Mouse (Mus musculus) erythroblast, embryonic 14.5 days (primary cell): ENCODE data around the gene Gm21992. TPM values are rescaled to one million over a fixed set of nuclear protein-coding genes. Genes with fewer than 3 reads are reported as not detected.

Experiments
- H3K27me3 ChIP-seq: 2 replicates; pipeline ENCODE4 v1.6.1; 2012; ENCODE audit warnings: inconsistent platforms; ENCODE audit not compliant: control insufficient read depth
- H3K36me3 ChIP-seq: 2 replicates; pipeline ENCODE4 v1.6.1; 2012; ENCODE audit warnings: mild to moderate bottlenecking, inconsistent platforms; ENCODE audit not compliant: control insufficient read depth
- H3K4me1 ChIP-seq: 2 replicates; pipeline ENCODE4 v1.6.1; 2012; ENCODE audit warnings: inconsistent platforms; ENCODE audit not compliant: control insufficient read depth
- H3K4me3 ChIP-seq: replicated peaks from 2 replicates; pipeline ENCODE3; 2012; ENCODE audit warnings: moderate library complexity, mild to moderate bottlenecking, inconsistent platforms
- H3K9me3 ChIP-seq: 2 replicates; pipeline ENCODE4 v1.6.1; 2012; ENCODE audit warnings: low read length, inconsistent platforms, mixed read lengths; ENCODE audit not compliant: control insufficient read depth
- GATA1 ChIP-seq: IDR thresholded peaks from 2 replicates; pipeline ENCODE4 v1.6.1; 2012; ENCODE audit warnings: low read length, inconsistent platforms, mixed read lengths
- TAL1 ChIP-seq: IDR thresholded peaks from 3 replicates; pipeline ENCODE4 v1.6.1; 2012; ENCODE audit warnings: low read length, inconsistent platforms, mixed read lengths
- polyA plus RNA-seq: library from polyadenylated mRNA; stranded (reverse); fragments of >175 nt; gene quantifications from 2 replicates; pipeline ENCODE4 v1.2.3, GENCODE M21; 2012

Gm21992 gene
- polyA plus RNA-seq, 1 experiment, result 0.19 TPM

DNA sequence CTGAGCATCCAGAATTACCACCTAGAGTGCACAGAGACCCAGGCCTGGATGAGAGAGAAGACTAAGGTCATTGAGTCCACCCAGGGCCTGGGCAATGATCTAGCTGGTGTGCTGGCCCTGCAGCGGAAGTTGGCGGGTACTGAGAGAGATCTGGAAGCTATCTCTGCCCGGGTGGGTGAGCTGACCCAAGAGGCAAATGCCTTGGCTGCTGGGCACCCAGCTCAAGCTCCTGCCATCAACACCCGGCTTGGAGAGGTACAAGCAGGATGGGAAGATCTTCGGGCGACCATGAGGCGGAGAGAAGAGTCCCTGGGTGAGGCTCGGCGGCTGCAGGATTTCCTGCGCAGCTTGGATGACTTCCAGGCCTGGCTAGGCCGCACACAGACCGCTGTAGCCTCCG lies 73.5 kb downstream of the Gm21992 start:
- H3K27me3 ChIP-seq, result no peaks in the 10 kb centered on the region

DNA sequence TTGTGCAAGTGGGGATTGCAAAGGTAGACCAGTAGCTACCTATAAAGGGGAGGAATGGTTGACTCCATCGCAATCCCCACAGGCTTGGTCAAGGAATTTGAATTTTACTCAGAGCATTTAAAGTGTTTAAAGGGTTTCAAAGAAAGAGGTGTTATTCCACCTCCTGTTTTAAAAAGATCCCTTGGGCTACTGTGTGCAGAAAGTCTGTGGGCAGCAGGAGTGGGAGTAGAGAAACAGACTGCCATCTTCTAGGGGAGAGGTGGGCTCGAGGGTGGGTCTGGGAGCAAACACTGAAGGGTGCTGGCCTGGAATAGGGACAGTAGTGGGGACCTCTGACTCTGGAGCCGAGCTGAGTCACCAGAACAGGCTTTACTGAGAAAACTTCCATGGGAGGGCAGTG lies 78.4 kb downstream of the Gm21992 start:
- no peaks in the 10 kb centered on the region for H3K36me3 ChIP-seq
- TF ChIP-seq GATA1 (no peak), TAL1 (no peak)
- H3K4me1 ChIP-seq, result no peaks in the 10 kb centered on the region
- H3K4me3 ChIP-seq, result no peak overlapping the region
- no peaks in the 10 kb centered on the region for H3K27me3 ChIP-seq
- H3K9me3 ChIP-seq, result no peaks in the 10 kb centered on the region

More for the DNA sequence above, 73.5 kb downstream of the Gm21992 start:
- no peak overlapping the region for H3K4me3 ChIP-seq
- no peak for TF ChIP-seq GATA1
- TF ChIP-seq TAL1, result no peak
- no peaks in the 10 kb centered on the region for H3K4me1 ChIP-seq
- no peaks in the 10 kb centered on the region for H3K36me3 ChIP-seq
- no peaks in the 10 kb centered on the region for H3K9me3 ChIP-seq

- no peak for TF ChIP-seq TAL1
- TF ChIP-seq GATA1, result no peak
- H3K4me1 ChIP-seq, result no peaks in the 10 kb centered on the region
- no peak overlapping the region for H3K4me3 ChIP-seq
- H3K36me3 ChIP-seq, result no peaks in the 10 kb centered on the region
- no peaks in the 10 kb centered on the region for H3K9me3 ChIP-seq
- H3K27me3 ChIP-seq, result no peaks in the 10 kb centered on the region
Observed at GRCm38 (mm10) chr19:4729186-4729585, 82.2 kb downstream of the Gm21992 start.

- Histone ChIP-seq H3K36me3 (no peaks in the 10 kb centered on the region), H3K27me3 (peaks cover 11% of the 10 kb centered on the region), H3K4me1 (peaks cover 4% of the 10 kb centered on the region), H3K4me3 (no peak overlapping the region), H3K9me3 (no peaks in the 10 kb centered on the region)
- no peak for TF ChIP-seq GATA1
Observed at GRCm38 (mm10) chr19:4720671-4721244, 90.7 kb downstream of the Gm21992 start.

DNA sequence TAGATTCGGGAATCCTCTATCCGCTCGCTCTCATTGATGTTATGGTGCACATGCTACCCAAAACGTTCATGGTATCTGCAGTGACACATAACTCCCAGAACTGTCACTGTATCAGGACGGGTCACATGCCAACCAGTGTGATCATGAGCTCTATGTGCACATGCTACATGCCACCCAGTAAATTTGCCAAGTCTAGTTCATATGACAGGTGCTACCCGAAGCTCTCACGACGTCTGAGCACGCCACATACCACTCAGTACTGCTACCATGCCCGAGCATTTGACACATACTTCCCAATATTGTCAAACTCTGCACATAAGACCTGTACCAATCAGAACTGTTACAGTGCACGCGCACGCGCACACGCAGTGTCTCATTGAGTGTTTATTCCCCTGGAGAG lies 91.3 kb downstream of the Gm21992 start:
- H3K27me3 ChIP-seq, result peaks cover 14% of the 10 kb centered on the region
- H3K4me3 ChIP-seq, result no peak overlapping the region
- no peak for TF ChIP-seq TAL1
- TF ChIP-seq GATA1, result no peak
- no peaks in the 10 kb centered on the region for H3K36me3 ChIP-seq
- H3K4me1 ChIP-seq, result peaks cover 4% of the 10 kb centered on the region
- no peaks in the 10 kb centered on the region for H3K9me3 ChIP-seq

DNA sequence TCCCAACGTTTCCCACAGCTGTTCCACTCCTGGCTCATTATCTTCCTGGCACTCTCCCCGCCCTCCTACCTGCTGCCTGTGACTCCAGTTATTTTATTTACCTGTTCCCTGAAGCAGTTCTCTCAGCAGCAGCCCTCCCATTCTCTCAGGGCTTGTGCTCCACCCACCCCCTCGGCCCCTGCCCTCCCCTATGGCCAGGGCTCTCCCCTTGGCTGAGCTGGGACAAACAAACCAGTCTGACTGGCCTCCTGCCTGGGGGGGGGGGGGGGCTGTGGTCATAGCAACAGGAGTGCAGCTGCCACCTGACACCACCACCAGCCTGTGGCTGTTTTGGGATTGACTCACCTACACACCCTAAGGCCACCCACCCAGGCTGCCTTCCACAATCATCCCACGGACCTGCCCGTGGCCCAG lies 92.1 kb downstream of the Gm21992 start:
- Histone ChIP-seq H3K4me1 (peaks cover 4% of the 10 kb centered on the region), H3K9me3 (no peaks in the 10 kb centered on the region), H3K4me3 (no peak overlapping the region), H3K27me3 (peaks cover 22% of the 10 kb centered on the region), H3K36me3 (no peaks in the 10 kb centered on the region)
- TF ChIP-seq GATA1, result no peak
- no peak for TF ChIP-seq TAL1

- Histone ChIP-seq H3K4me3 (no peak overlapping the region), H3K27me3 (peaks cover 28% of the 10 kb centered on the region), H3K36me3 (no peaks in the 10 kb centered on the region), H3K4me1 (peaks cover 4% of the 10 kb centered on the region), H3K9me3 (no peaks in the 10 kb centered on the region)
- no peak for TF ChIP-seq TAL1
- no peak for TF ChIP-seq GATA1
Observed at GRCm38 (mm10) chr19:4718716-4719115, 92.7 kb downstream of the Gm21992 start.

GRCm38 (mm10) chr19:4717281-4717680 lies 94.1 kb downstream of the Gm21992 start:
- H3K4me3 ChIP-seq, result no peak overlapping the region
- H3K27me3 ChIP-seq, result peaks cover 43% of the 10 kb centered on the region
- H3K4me1 ChIP-seq, result peaks cover 4% of the 10 kb centered on the region
- TF ChIP-seq TAL1 (no peak), GATA1 (no peak)
- H3K36me3 ChIP-seq, result no peaks in the 10 kb centered on the region
- no peaks in the 10 kb centered on the region for H3K9me3 ChIP-seq

DNA sequence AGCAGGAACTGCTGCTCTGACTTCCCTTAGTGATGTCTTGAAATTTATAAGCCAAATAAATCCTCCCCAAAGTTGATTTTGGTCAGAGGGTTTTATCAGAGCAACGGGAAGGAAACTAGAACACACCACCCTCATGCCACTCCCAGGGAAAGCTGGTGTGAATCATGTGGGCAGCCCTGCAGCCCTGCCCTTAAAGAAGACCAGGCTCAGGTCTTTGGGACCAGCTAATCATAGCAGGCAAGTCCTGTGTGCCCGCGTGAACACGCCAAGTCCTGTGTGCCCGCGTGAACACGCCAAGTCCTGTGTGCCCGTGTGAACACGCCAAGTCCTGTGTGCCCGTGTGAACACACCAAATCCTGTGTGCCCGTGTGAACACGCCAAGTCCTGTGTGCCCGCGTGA lies 94.7 kb downstream of the Gm21992 start:
- H3K9me3 ChIP-seq, result no peaks in the 10 kb centered on the region
- no peaks in the 10 kb centered on the region for H3K36me3 ChIP-seq
- H3K4me1 ChIP-seq, result peaks cover 4% of the 10 kb centered on the region
- no peak overlapping the region for H3K4me3 ChIP-seq
- TF ChIP-seq GATA1, result no peak
- H3K27me3 ChIP-seq, result peaks cover 48% of the 10 kb centered on the region

DNA sequence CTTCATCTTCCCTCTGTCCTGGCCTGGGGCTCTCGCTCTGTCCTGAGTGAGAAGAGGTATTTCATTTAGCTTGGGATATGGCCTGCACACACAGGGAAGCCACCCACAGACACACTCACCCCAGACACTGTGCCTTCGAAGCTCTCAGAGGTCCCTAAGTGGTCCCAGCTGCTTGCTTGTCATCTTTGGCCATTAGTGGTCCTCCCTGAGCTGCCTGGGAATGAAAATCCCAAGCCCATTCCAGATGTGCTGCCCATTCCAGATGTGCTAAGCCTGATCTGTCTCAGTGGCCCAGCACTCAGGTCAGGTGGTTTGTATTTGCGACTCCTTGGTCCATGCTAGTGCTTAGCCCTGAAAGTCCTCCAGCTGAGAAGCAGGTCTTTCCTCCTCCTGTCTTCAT lies 97.5 kb downstream of the Gm21992 start:
- no peaks in the 10 kb centered on the region for H3K4me1 ChIP-seq
- no peaks in the 10 kb centered on the region for H3K9me3 ChIP-seq
- peaks cover 65% of the 10 kb centered on the region for H3K27me3 ChIP-seq
- TF ChIP-seq GATA1, result no peak
- no peak for TF ChIP-seq TAL1
- H3K4me3 ChIP-seq, result no peak overlapping the region
- no peaks in the 10 kb centered on the region for H3K36me3 ChIP-seq
